Mouse (Mus musculus): ENCODE measurements at regions not wholly inside any gene's neighbourhood (a gene's known extent, or its start where the extent isn't known, plus 50 kb on each side); places are given as distances from the start of the nearest gene placed in this dataset.
A peak's percentile ranks its signal among the peaks of the same experiment; 100 is the strongest.
"Not testable (repeated sequence)": the region's sequence is repeated elsewhere in the genome, so short reads cannot be mapped to it uniquely, and the experiment has no call there.

DNA sequence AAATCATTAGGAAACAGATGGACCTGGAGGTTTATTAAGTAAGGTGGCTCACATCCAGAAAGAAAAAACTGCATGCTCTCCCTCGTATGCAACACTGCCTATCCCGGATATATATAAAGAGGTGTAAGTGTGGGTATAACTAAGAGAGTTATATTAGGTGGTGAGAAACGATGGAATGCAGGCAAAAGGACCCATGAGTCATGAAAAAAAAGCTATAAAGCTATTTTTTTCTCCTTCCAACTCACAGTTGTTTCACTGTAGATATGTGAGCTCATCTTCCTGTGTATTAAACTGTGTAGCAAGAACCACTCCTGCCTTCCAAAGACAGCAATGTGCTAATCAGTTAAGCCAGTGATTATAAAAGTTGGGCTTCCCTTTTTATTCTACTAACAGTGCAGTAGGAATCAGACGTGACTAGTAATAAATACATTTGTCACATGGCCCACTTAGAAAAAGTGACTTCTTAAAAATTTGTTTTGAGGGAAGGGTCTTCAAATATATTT, 51.4 kb upstream of the Bdh1 start:
- H3K27me3 ChIP-seq (ENCODE audit: insufficient read depth, low read length); H3K27ac ChIP-seq (ENCODE audit: low read depth, low read length); DNase-seq (ENCODE audit: low spot score); H3K4me3 ChIP-seq (ENCODE audit: low read depth, low read length); H3K9me3 ChIP-seq (ENCODE audit: low read length); ATAC-seq (ENCODE audit: low FRiP score); H3K9ac ChIP-seq (replicated peaks; ENCODE audit: low read length, poor library complexity, severe bottlenecking); H3K4me2 ChIP-seq (ENCODE audit: low read depth, low read length, poor library complexity, severe bottlenecking); H3K4me1 ChIP-seq (ENCODE audit: insufficient read depth, low read length); H3K36me3 ChIP-seq (ENCODE audit: insufficient read depth, low read length): not testable (repeated sequence)
- WGBS: 84% methylated on average over 4 of the region's 4 CpGs

DNA sequence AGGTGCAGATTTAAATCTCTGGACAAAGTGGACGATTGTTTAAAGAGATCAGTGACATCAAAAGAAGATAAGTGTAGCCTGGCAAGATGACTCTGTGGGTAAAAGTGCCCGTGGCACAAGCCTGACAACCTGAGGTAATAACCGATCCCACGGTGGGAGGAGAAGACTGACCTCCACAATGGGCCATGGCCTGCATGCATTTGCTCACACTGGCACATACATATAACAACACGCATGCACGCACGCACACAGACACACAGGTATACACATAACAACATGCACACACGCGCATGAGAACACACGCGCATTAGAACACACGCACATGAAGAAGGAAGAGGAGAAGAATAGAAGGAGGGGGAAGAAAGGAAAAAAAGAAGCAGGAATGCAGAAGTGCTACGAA, 52.2 kb upstream of the Bdh1 start:
- Histone ChIP-seq H3K4me1 (ENCODE audit: insufficient read depth, low read length) (no peaks in the 10 kb centered on the region), H3K27me3 (ENCODE audit: insufficient read depth, low read length) (no peaks in the 10 kb centered on the region), H3K9me3 (ENCODE audit: low read length) (no peaks in the 10 kb centered on the region), H3K4me3 (ENCODE audit: low read depth, low read length) (no peak overlapping the region), H3K36me3 (ENCODE audit: insufficient read depth, low read length) (no peaks in the 10 kb centered on the region), H3K9ac (replicated peaks; ENCODE audit: low read length, poor library complexity, severe bottlenecking) (no peak overlapping the region), H3K27ac (ENCODE audit: low read depth, low read length) (no peak overlapping the region), H3K4me2 (ENCODE audit: low read depth, low read length, poor library complexity, severe bottlenecking) (no peak overlapping the region)
- DNase-seq (ENCODE audit: low spot score) (no peak), ATAC-seq (ENCODE audit: low FRiP score) (no peak)
- TF ChIP-seq CTCF (IDR thresholded peaks at IDR 0.05): no peak
- WGBS: 95% methylated on average over 13 of the region's 13 CpGs

GRCm38 (mm10) chr16:31367521-31368245, 53.1 kb upstream of the Apod start:
- no peak for ATAC-seq (ENCODE audit: low FRiP score)
- no peak overlapping the region for H3K27ac ChIP-seq (ENCODE audit: low read depth, low read length)

DNA sequence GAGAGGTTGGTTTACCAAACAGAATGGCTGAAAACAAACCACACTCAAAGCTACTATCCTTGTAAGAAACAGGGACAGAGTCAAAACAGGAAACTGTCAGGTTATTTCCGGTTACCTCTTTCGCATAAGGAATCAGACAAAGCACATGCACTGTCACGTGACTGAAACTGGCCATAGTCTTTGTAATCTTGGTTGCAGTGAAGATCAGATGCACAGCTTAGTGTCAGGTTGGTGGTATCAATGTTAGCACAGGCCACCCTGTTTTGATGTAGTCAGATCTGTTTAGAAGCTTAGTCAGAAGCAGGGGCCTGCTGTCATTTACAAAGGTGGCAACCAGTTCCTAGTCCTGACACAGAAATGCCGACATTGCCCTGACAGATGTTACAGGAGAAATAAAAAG, 51.4 kb upstream of the Apod start:
- Histone ChIP-seq H3K36me3 (ENCODE audit: insufficient read depth, low read length) (no peaks in the 10 kb centered on the region), H3K9me3 (ENCODE audit: low read length) (no peaks in the 10 kb centered on the region), H3K4me2 (ENCODE audit: low read depth, low read length, poor library complexity, severe bottlenecking) (no peak overlapping the region), H3K9ac (replicated peaks; ENCODE audit: low read length, poor library complexity, severe bottlenecking) (no peak overlapping the region), H3K27ac (ENCODE audit: low read depth, low read length) (no peak overlapping the region), H3K4me3 (ENCODE audit: low read depth, low read length) (no peak overlapping the region), H3K27me3 (ENCODE audit: insufficient read depth, low read length) (no peaks in the 10 kb centered on the region), H3K4me1 (ENCODE audit: insufficient read depth, low read length) (no peaks in the 10 kb centered on the region)
- 85% methylated on average over 4 of the region's 4 CpGs for WGBS
- no peak for ATAC-seq (ENCODE audit: low FRiP score)
- no peak for DNase-seq (ENCODE audit: low spot score)
- no peak for TF ChIP-seq CTCF (IDR thresholded peaks at IDR 0.05)

More at GRCm38 (mm10) chr16:31367521-31368245, 53.1 kb upstream of the Apod start:
- peak; percentile 51 for DNase-seq (ENCODE audit: low spot score)
- no peaks in the 10 kb centered on the region for H3K9me3 ChIP-seq (ENCODE audit: low read length)
- no peak for TF ChIP-seq CTCF (IDR thresholded peaks at IDR 0.05)
- H3K36me3 ChIP-seq (ENCODE audit: insufficient read depth, low read length): no peaks in the 10 kb centered on the region
- 67% methylated on average over 6 of the region's 6 CpGs for WGBS
- H3K4me2 ChIP-seq (ENCODE audit: low read depth, low read length, poor library complexity, severe bottlenecking): no peak overlapping the region
- no peaks in the 10 kb centered on the region for H3K27me3 ChIP-seq (ENCODE audit: insufficient read depth, low read length)
- no peaks in the 10 kb centered on the region for H3K4me1 ChIP-seq (ENCODE audit: insufficient read depth, low read length)
- H3K4me3 ChIP-seq (ENCODE audit: low read depth, low read length): no peak overlapping the region
- H3K9ac ChIP-seq (replicated peaks; ENCODE audit: low read length, poor library complexity, severe bottlenecking): no peak overlapping the region

DNA sequence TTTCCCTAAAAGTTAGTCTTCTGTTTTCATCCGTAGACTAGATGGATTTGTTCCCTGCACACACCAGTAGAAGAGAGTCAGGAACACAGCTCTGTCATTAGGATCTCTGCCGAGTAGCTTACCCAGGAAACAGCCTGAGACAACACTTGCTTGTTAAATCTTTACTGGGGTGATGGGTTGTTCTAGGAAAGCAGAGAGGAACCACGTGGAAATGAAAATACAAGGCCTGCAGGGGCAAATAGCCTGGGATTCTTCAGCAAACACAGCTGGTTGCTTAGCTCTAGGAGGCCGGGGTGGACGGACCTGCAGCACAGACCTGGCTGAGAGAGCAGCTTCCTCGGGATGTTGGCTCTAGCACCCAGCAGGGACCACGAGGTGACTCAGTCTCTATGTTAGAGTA, 49.9 kb upstream of the Apod start:
- Histone ChIP-seq H3K27ac (ENCODE audit: low read depth, low read length) (no peak overlapping the region), H3K9ac (replicated peaks; ENCODE audit: low read length, poor library complexity, severe bottlenecking) (no peak overlapping the region), H3K4me3 (ENCODE audit: low read depth, low read length) (no peak overlapping the region), H3K9me3 (ENCODE audit: low read length) (no peaks in the 10 kb centered on the region), H3K4me2 (ENCODE audit: low read depth, low read length, poor library complexity, severe bottlenecking) (no peak overlapping the region), H3K4me1 (ENCODE audit: insufficient read depth, low read length) (no peaks in the 10 kb centered on the region), H3K27me3 (ENCODE audit: insufficient read depth, low read length) (no peaks in the 10 kb centered on the region), H3K36me3 (ENCODE audit: insufficient read depth, low read length) (no peaks in the 10 kb centered on the region)
- 42% methylated on average over 7 of the region's 7 CpGs for WGBS
- peak; percentile 62 for DNase-seq (ENCODE audit: low spot score)
- no peak for TF ChIP-seq CTCF (IDR thresholded peaks at IDR 0.05)
- ATAC-seq (ENCODE audit: low FRiP score): no peak
